Mouse (Mus musculus) adrenal gland, postnatal 25 days (tissue): ENCODE data around the gene Plekhg6. TPM values are rescaled to one million over a fixed set of nuclear protein-coding genes. Genes with fewer than 3 reads are reported as not detected.

Experiments
- DNase-seq: peaks from one replicate; pipeline ENCODE4 v3.0.0; 2021; ENCODE audit warnings: mixed read lengths
- long read RNA-seq: library from polyadenylated mRNA; stranded (forward); transcript quantifications from one replicate; pipeline ENCODE4 v2.0.0, GENCODE M21; 2021
- total RNA-seq: library from RNA; stranded (reverse); gene quantifications from 2 replicates; pipeline ENCODE4 v1.2.3, GENCODE M21; 2021

The Plekhg6 gene
- total RNA-seq: 0.30 and 0.38 TPM in 2 replicates
- long read RNA-seq, partial matches to known transcripts: 0 of 1 reads
- long read RNA-seq, other reads (novel, unspliced or antisense): 0 of 1 reads

DNA sequence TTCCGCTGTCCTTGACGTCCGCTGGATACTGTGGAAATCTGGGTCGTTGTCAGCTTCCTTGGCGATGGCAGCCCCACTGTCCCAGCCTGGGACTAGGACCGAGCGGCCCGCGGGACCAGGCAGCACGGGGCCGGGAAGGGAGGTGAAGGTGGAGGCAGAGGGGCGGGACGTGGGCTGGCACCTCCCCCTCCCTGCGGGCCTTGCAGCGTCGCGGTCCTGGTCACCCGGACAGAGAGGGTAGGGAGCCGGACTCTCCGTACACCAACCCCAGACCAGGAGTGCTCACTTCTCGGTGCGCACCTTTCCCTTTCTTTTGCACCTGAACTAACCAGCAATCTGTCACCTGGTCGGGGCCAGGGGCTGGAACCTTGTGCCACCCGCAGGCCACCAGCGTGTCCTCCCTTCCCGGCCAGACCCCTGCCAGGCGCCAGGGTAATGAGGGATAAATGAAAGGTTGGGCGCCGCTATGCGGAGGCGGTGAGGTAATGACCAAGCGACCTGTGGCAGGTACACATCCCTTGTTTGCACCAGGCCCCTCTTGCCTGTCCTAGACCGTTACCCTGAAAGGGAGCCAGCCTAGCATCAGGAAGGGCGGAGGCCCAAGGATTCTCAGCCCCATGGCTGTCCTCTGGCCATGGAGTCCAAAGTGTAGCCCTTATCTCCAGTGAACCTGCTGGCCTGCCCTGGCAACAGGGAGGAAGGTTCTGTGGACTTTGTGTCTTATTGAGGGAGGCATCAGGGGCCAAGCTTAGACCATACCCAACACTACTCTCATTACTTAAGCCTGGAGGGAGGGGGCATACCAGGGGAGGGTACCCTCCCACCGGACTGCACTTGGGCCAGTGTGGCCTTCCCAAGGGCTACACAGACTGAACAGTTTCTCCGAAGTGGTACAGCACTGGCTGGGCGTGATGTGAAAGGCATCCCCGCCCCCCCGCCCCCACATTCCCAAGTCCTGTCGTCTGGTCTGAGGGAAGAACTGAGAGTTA, at the start of gene Plekhg6:
Gene Plekhg6 (minus strand): TSS at position 422 of the 989 bp plus-strand sequence.
- DNase-seq: peak; percentile 49

GRCm38 (mm10) chr6:125429741-125430140, 49.1 kb upstream of the Plekhg6 start:
- DNase-seq: no peak

- DNase-seq: peak; percentile 87
These were observed 46.1 kb upstream of the Plekhg6 start for GRCm38 (mm10) chr6:125426383-125427360.

DNA sequence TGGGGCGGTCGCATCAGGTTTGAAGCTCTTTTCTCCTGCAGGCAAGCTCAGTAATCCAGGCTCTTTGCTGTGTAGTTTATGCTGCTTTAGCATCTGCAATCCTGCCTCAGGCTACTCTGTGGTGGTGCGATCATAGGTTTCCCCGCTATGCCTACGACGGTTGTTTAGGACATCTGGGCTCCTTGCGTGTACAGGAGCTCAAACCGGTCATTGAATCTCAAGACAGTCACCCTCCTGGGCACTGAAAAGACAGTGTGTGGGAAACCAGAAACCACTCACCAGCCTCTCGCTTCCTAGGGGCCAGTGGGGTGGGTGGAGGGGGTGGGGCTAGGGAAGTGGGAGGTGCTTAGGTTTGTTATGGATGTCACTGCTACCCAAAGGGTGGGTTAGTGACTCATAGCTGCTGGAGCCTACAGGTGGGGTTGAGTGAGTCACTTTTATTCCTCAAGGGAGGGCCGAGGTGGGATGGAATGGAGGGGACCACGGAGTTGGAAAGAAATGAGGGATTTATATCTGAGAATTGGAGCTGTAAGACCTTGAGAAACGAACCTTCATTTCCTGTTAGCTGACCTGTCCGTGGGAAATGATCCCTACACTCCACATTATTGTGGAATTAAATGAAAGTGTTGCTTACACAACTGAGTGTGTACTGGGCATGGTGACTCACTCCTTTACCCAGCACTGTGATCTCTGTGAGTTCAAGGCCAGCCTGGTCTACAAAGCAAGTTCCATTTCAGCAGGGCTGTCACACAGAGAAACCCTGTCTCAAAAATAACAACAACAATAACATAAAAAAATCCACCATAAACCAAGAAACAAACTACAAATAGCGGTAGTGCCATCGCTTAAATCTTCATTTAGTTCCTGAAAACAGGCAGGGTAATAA, 44.9 kb upstream of the Plekhg6 start:
- DNase-seq: no peak

GRCm38 (mm10) chr6:125424156-125424555, 43.6 kb upstream of the Plekhg6 start:
- DNase-seq: peak; percentile 35

DNA sequence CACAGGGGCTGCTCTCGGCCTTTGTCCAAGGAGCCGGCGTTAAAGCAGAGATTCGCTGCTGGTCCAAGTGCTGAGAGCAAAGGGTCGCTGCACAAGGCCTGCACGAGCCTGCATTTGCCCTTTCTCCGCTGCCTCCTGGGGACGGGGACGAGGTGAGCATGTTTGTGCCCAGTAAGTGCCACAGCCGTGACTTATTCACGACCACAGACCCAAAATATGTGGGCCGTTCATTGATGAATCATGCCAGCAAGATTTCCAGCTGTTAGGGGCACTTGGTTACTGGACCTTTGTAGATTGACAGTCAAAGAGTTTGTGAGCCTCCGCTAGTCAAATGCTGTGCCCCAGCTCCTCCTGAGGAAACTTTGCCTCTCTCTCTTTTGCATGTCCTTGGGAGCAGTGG, 42.9 kb upstream of the Plekhg6 start:
- DNase-seq: no peak

GRCm38 (mm10) chr6:125423099-125423498, 42.5 kb upstream of the Plekhg6 start:
- no peak for DNase-seq

DNA sequence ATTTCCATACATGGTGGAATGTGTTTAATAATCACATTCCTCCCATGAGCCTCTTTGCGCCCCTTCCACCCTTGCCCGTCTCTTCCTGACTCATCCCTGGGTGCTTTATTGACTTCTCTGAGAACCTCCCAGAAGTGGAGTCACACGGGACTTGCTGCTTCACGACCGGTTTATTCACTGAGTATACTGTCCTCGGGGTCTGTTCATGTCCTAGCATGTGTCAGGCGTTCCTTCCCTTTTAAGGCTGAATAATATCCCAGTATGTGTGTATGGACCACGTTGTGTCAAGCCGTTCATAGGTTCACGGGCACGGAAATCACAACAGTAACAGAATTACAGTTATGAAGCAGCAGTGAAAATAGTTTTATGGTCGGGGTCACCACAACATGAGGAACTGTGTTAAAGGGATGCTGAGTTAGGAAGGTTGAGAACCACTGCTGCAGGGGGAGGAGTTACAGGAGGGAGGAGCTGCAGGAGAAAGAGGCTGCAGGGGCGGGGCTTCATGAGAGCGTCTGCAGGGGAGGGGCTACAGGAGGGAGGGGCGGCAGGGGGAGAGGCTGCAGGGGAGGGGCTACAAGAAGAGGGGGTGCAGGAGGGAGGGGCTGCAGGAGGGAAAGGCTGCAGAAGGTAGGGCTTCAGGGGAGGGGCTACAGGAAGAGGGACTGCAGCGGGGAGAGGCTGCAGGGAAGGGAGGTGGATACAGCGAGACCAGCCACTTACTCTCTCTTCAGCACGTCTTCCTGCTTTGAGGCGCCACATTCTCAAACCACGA, 41.6 kb upstream of the Plekhg6 start:
- DNase-seq: peak; percentile 75

GRCm38 (mm10) chr6:125420458-125421063, 40.0 kb upstream of the Plekhg6 start:
- DNase-seq: no peak

- DNase-seq: peak; percentile 80
These were observed 38.2 kb upstream of the Plekhg6 start for GRCm38 (mm10) chr6:125418744-125419143.

DNA sequence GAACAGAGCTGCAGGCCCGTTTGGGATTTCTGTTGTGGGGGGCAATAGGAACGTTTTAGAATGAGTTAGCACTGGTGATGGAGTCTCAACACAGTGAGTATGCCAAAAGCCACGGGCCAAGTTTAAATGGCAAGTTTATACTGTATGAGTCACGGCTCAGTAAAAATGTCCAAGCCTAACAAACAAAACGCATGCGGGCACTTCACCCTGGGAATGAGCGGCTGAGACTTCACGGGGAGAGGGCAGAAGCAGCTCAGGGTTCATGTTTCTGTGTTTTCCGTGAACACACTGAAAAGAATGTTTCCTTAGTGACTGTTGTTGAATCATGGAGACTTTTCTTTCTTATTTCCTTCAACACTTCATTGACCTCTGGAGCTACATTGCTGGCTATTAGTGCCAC, 32.7 kb upstream of the Plekhg6 start:
- DNase-seq: no peak

- no peak for DNase-seq
These were observed 31.1 kb upstream of the Plekhg6 start for GRCm38 (mm10) chr6:125411661-125412060.

DNA sequence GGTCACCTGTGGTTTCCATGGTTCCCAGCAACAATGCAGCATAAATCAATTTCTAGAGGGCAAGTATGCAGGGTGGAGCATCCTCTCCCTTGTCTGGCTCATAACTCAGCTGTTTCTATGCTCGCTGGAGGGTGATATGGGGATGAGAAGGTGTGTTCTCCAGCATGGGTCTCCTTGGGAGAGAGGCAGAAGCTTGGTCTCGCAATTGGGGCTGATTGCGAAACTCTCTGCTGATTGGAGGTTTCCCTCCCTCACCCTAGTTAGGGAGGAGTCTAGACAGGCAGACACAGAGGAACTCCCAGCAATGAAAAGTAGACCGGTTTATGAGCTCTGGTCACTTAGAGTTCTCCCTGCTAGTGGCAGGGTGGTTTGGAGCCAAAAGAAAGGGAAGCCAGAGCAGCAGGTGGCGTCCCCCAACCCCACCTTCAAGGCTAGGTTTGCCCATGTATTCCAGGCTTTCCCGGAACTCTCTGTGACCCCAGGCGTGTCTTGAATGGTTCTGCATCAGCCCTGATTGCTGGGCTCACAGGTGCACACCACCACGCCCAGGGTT, 30.5 kb upstream of the Plekhg6 start:
- no peak for DNase-seq

DNA sequence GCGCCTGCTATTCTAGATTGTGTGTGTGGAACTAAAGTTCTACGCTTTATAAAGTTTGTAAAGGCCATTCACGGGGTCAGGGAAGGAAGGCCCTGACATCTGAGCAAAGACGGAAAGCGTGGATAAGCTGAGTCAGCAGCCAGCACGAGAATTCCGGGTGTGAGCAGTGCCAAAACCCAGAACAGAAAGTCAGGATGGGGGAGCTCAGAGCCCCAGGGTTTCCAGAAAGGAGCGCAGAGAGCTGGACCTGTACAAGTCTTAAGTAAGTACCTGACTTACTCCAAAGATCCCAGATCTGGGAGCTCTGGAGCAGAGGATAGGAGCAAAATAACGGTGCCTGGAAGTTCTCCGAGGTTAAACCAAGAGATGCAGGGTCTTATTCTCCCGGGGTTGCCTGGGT, 30.0 kb upstream of the Plekhg6 start:
- no peak for DNase-seq

- DNase-seq: no peak
These were observed 27.1 kb upstream of the Plekhg6 start for GRCm38 (mm10) chr6:125407657-125408056.

DNA sequence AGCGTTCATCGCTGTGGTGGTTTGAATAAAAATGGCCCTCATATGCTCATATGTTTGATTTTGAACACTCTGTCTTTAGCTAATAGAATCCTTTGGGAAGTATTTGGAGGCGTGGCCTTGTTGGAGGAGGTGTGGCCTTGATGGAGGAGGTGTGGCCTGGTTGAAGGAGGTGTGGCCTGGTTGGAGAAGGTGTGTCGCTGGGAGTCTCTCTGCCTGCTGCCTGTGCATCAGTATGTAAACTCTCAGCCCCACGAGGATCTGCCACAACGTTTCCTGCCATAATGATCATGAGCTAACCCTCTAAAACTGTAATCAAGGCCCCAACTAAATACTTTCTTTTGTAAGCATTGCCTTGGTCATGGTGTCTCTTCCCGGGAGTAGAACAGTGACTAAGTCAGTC, 26.6 kb upstream of the Plekhg6 start:
- no peak for DNase-seq

- no peak for DNase-seq
These were observed 25.1 kb upstream of the Plekhg6 start for GRCm38 (mm10) chr6:125405461-125406382.

- no peak for DNase-seq
These were observed 9.3 kb upstream of the Plekhg6 start for GRCm38 (mm10) chr6:125389853-125390252.

GRCm38 (mm10) chr6:125386080-125386479, 5.5 kb upstream of the Plekhg6 start:
- no peak for DNase-seq
